Mouse (Mus musculus) MEL (cell line): ENCODE measurements around the gene Ccn1. TPM values are rescaled to one million over a fixed set of nuclear protein-coding genes. Genes with fewer than 3 reads are reported as not detected.
A peak's percentile ranks its signal among the peaks of the same experiment; 100 is the strongest.

Experiments used
- DNase-seq: peaks from one replicate; pipeline ENCODE4 v3.0.0; 2011; ENCODE audit warnings: low read depth, low spot score
- H3K27ac ChIP-seq: 2 replicates; pipeline ENCODE4 v1.5.1; 2012; ENCODE audit warnings: low read depth, mild to moderate bottlenecking, control low read depth, low read length, moderate library complexity; ENCODE audit not compliant: control insufficient read depth
- H3K27me3 ChIP-seq, 2 experiments: fragments of 150-350 bp in 1 of 2; sonication (generic) in 1 of 2; 2 replicates each; pipeline ENCODE4 v1.6.1; 2012; ENCODE audit warnings: low read length in 2 of 2, mild to moderate bottlenecking in 2 of 2, improper control_type of control experiment in 1 of 2, moderate library complexity in 1 of 2; ENCODE audit not compliant: insufficient read depth in 2 of 2, control insufficient read depth in 1 of 2
- H3K36me3 ChIP-seq, 2 experiments: 2 replicates each; pipeline ENCODE4 v1.6.1; 2012 to 2014; ENCODE audit warnings: low read length in 2 of 2, improper control_type of control experiment in 1 of 2, inconsistent platforms in 1 of 2, mild to moderate bottlenecking in 1 of 2; ENCODE audit not compliant: insufficient read depth in 2 of 2, control insufficient read depth in 1 of 2
- H3K4me1 ChIP-seq, 2 experiments: fragments of 150-350 bp in 1 of 2; sonication (generic) in 1 of 2; 2 replicates each; pipeline ENCODE4 v1.6.1; 2012; ENCODE audit warnings: low read length in 2 of 2, improper control_type of control experiment in 1 of 2, mild to moderate bottlenecking in 1 of 2; ENCODE audit not compliant: insufficient read depth in 2 of 2, control insufficient read depth in 1 of 2
- H3K4me3 ChIP-seq, 2 experiments: fragments of 150-350 bp in 1 of 2; sonication (generic) in 1 of 2; 2 replicates each; pipeline ENCODE4 v1.5.1; 2012; ENCODE audit warnings: low read depth in 2 of 2, low read length in 2 of 2, mild to moderate bottlenecking in 2 of 2, moderate library complexity in 2 of 2, control low read depth in 1 of 2, improper control_type of control experiment in 1 of 2; ENCODE audit not compliant: control insufficient read depth in 1 of 2, insufficient read depth in 1 of 2
- H3K79me2 ChIP-seq: 2 replicates; pipeline ENCODE4 v1.6.1; 2012; ENCODE audit warnings: mild to moderate bottlenecking, low read length, moderate library complexity; ENCODE audit not compliant: control insufficient read depth, poor library complexity, insufficient read depth
- H3K9ac ChIP-seq: 2 replicates; pipeline ENCODE4 v1.6.1; 2012; ENCODE audit warnings: low read depth, mild to moderate bottlenecking, control low read depth, low read length, moderate library complexity; ENCODE audit not compliant: control insufficient read depth, poor library complexity, severe bottlenecking
- H3K9me3 ChIP-seq: fragments of 150-350 bp; sonication (generic); replicated peaks from 2 replicates; pipeline ENCODE4 v1.6.1; 2012; ENCODE audit warnings: mild to moderate bottlenecking, low read length, improper control_type of control experiment, moderate library complexity; ENCODE audit not compliant: insufficient read depth
- CHD2 ChIP-seq: IDR thresholded peaks from 2 replicates; pipeline ENCODE4 v1.6.1; 2011; ENCODE audit warnings: low read length, improper control_type of control experiment
- CTCF ChIP-seq, 3 experiments: IDR thresholded peaks in 2 of 3; conservative IDR thresholded peaks in 1 of 3; 2 replicates each; pipeline ENCODE4 v1.5.1; 2011 to 2012; ENCODE audit warnings: low read length in 3 of 3, low read depth in 2 of 3, mild to moderate bottlenecking in 2 of 3, improper control_type of control experiment in 1 of 3, inconsistent platforms in 1 of 3, mixed read lengths in 1 of 3, moderate library complexity in 1 of 3; ENCODE audit not compliant: control insufficient read depth in 1 of 3, insufficient read depth in 1 of 3, poor library complexity in 1 of 3, severe bottlenecking in 1 of 3
- ETS1 ChIP-seq: IDR thresholded peaks from 2 replicates; pipeline ENCODE4 v1.6.1; 2012; ENCODE audit warnings: low read depth, mild to moderate bottlenecking, inconsistent platforms, low read length, improper control_type of control experiment, moderate library complexity
- GATA1 ChIP-seq: IDR thresholded peaks from 2 replicates; pipeline ENCODE4 v1.6.1; 2011; ENCODE audit warnings: low read depth, low read length, improper control_type of control experiment
- HCFC1 ChIP-seq: IDR thresholded peaks from 2 replicates; pipeline ENCODE4 v1.6.1; 2012; ENCODE audit warnings: low read depth, mild to moderate bottlenecking, inconsistent platforms, low read length, improper control_type of control experiment, moderate library complexity
- MAX ChIP-seq: IDR thresholded peaks from 2 replicates; pipeline ENCODE4 v1.6.1; 2011; ENCODE audit warnings: low read length, improper control_type of control experiment
- POLR2AphosphoS5 ChIP-seq: IDR thresholded peaks from 2 replicates; pipeline ENCODE4 v1.6.1; 2012; ENCODE audit warnings: low read depth, borderline replicate concordance, mild to moderate bottlenecking, inconsistent platforms, low read length, moderate library complexity, mixed read lengths
- RAD21 ChIP-seq: IDR thresholded peaks from 2 replicates; pipeline ENCODE4 v1.6.1; 2011; ENCODE audit warnings: mild to moderate bottlenecking, low read depth, low read length, improper control_type of control experiment
- RCOR1 ChIP-seq: IDR thresholded peaks from 2 replicates; pipeline ENCODE4 v1.6.1; 2012; ENCODE audit warnings: low read depth, mild to moderate bottlenecking, inconsistent platforms, low read length, improper control_type of control experiment
- SIN3A ChIP-seq: IDR thresholded peaks from 2 replicates; pipeline ENCODE4 v1.6.1; 2012; ENCODE audit warnings: low read length, improper control_type of control experiment, inconsistent platforms
- TCF12 ChIP-seq: IDR thresholded peaks from 2 replicates; pipeline ENCODE4 v1.6.1; 2014; ENCODE audit warnings: low read depth, mild to moderate bottlenecking, inconsistent platforms, low read length, improper control_type of control experiment, moderate library complexity
- UBTF ChIP-seq: IDR thresholded peaks from 2 replicates; pipeline ENCODE4 v1.6.1; 2012; ENCODE audit warnings: low read depth, mild to moderate bottlenecking, inconsistent platforms, low read length, improper control_type of control experiment, moderate library complexity, borderline replicate concordance; ENCODE audit not compliant: insufficient read depth
- ZMIZ1 ChIP-seq: IDR thresholded peaks from 2 replicates; pipeline ENCODE4 v1.6.1; 2012; ENCODE audit warnings: low read depth, mild to moderate bottlenecking, inconsistent platforms, low read length, improper control_type of control experiment, moderate library complexity
- polyA plus RNA-seq, 2 experiments: library from polyadenylated mRNA; stranded (reverse) in 1 of 2; unstranded in 1 of 2; fragments of >175 nt in 1 of 2; fragments of >200 nt in 1 of 2; gene quantifications; 2 replicates each; pipeline versions ENCODE4 v1.2.1 to v1.2.4; 2012; ENCODE audit warnings: low replicate concordance in 2 of 2, low read depth in 1 of 2; ENCODE audit not compliant: insufficient read length in 2 of 2, insufficient read depth in 1 of 2, missing spikeins in 1 of 2
- total RNA-seq: library from RNA; depleted of rRNA; stranded (reverse); fragments of 300-350 nt; gene quantifications from 2 replicates; pipeline ENCODE4 v1.2.3, GENCODE M21; 2012

Ccn1 gene
- total and polyA plus RNA-seq, 3 experiments, result not detected

DNA sequence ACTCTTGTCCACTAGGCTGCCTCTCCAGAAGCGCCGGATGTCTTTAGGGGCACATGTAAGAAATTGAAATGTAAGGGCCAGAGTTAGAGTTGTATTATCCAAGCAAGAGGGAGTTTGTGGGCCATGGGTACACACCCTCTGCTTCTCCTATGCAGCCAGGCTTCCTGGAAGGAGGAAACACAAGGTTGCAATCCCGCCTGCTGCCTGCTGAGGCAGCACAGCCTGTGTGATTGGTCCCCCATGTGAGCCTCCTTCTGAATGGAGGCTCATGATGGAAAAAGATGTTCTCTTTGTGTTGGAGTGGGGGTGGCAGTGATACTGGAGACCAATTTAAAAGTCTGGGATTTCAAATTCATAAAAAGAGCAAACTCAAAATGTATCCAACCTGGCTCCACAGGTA, 22.0 kb downstream of the Ccn1 start:
- no peaks in the 10 kb centered on the region for H3K27me3 ChIP-seq
- H3K79me2 ChIP-seq, result no peaks in the 10 kb centered on the region
- peak; percentile 12 for TF ChIP-seq RAD21
- TF ChIP-seq RCOR1, result no peak
- TF ChIP-seq CTCF (IDR thresholded peaks at IDR 0.05 in 2 of 3, conservative IDR thresholded peaks at IDR 0.05 in 1 of 3; ENCODE audit: control insufficient read depth in 1 of 3, insufficient read depth in 1 of 3, low read depth in 2 of 3, low read length in 3 of 3, poor library complexity in 1 of 3, severe bottlenecking in 1 of 3), result peak in 2 of 3 experiments; percentile 22 to 30; a peak in 4 of 6 replicates
- H3K4me3 ChIP-seq, result no peak overlapping the region
- no peak overlapping the region for H3K9ac ChIP-seq
- no peaks in the 10 kb centered on the region for H3K36me3 ChIP-seq
- no peaks in the 10 kb centered on the region for H3K9me3 ChIP-seq
- no peak overlapping the region for H3K27ac ChIP-seq
- DNase-seq, result no peak
- H3K4me1 ChIP-seq, result no peaks in the 10 kb centered on the region

- H3K4me1 ChIP-seq, result no peaks in the 10 kb centered on the region
- no peaks in the 10 kb centered on the region for H3K9me3 ChIP-seq
- H3K4me3 ChIP-seq, result no peak overlapping the region
- no peak for DNase-seq
- H3K36me3 ChIP-seq, result no peaks in the 10 kb centered on the region
- TF ChIP-seq UBTF (no peak), HCFC1 (no peak), ETS1 (no peak), POLR2AphosphoS5 (no peak), CTCF (IDR thresholded peaks at IDR 0.05 in 2 of 3, conservative IDR thresholded peaks at IDR 0.05 in 1 of 3; ENCODE audit: control insufficient read depth in 1 of 3, insufficient read depth in 1 of 3, low read depth in 2 of 3, low read length in 3 of 3, poor library complexity in 1 of 3, severe bottlenecking in 1 of 3) (no peak), SIN3A (no peak)
- no peaks in the 10 kb centered on the region for H3K79me2 ChIP-seq
- H3K27me3 ChIP-seq, result no peaks in the 10 kb centered on the region
- no peak overlapping the region for H3K27ac ChIP-seq
- no peak overlapping the region for H3K9ac ChIP-seq
Measured at GRCm38 (mm10) chr3:145626063-145626462, 23.7 kb downstream of the Ccn1 start.

DNA sequence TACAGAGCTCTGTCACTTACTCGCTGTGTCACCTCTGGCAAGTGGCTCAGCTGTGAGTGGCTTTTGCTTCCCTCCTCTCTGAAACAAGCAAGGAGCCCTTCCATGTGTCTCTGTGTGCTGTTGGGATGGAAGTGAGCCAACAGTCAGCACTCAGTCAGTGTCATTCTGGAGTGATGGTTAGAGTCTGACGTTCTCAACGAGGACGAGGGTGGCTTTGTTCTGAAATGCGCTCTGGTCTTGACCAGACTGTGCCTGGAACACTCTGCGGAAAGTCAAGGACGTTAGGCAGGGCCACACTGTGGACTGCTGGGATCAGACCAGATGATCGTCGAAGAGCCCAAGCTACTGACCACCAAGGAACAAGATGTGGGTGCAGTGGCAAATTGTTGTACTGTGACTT, 24.2 kb downstream of the Ccn1 start:
- no peak for TF ChIP-seq MAX
- TF ChIP-seq CHD2, result no peak
- TF ChIP-seq ZMIZ1, result no peak
- no peak for TF ChIP-seq TCF12
- no peak for TF ChIP-seq GATA1
- Histone ChIP-seq H3K27me3 (no peaks in the 10 kb centered on the region), H3K79me2 (no peaks in the 10 kb centered on the region), H3K4me1 (no peaks in the 10 kb centered on the region), H3K4me3 (no peak overlapping the region), H3K36me3 (no peaks in the 10 kb centered on the region), H3K9me3 (no peaks in the 10 kb centered on the region), H3K9ac (no peak overlapping the region), H3K27ac (no peak overlapping the region)
- DNase-seq, result no peak
